Mouse (Mus musculus): ENCODE data around the gene Cdk14. TPM values are rescaled to one million over a fixed set of nuclear protein-coding genes. Genes with fewer than 3 reads are reported as not detected.

Cdk14 gene
- polyA plus RNA-seq, 1 experiment from 2014 or later: 10.8 TPM

DNA sequence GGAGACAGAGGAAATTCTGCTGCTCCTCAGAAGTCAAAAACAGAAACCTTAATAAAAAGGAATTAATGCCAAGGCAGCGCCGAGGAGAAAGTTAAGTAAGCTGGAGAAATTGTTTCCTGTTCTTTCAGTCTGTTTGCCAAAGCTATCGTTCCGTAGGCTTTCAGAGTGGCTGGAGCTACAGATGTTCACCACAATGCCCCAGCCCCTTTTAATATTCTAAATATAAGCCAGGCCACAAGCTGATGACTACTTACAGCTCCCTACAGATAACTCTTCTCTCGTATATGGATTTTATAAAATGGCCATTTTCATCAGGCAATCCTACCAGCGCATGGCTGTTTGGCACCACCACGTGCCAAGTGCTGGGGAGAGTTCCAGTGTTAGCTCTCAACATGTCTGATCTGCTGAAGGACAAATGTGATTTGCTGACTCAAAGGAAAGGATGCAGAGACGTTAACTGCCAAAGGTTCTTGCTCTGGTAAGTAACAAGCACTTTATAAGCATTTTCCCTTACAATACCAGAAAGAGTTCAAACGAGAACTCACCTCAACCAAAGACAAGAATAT lies 106.8 kb downstream of the Cdk14 start:
- H3K4me2 ChIP-seq: peak overlapping the region; percentile 26
- no peak overlapping the region for H3K9ac ChIP-seq
- H3K4me3 ChIP-seq: no peak overlapping the region
- peaks cover 5% of the 10 kb centered on the region; the same call in 1 of the 2 replicates for H3K9me3 ChIP-seq
- H3K27ac ChIP-seq (replicated peaks): peak overlapping the region; percentile 39; the same call in 1 of the 2 replicates
- peaks cover 17% of the 10 kb centered on the region for H3K4me1 ChIP-seq
- 41% methylated on average over 9 of the region's 9 CpGs for WGBS
- H3K27me3 ChIP-seq (replicated peaks): no peaks in the 10 kb centered on the region
- no peaks in the 10 kb centered on the region for H3K36me3 ChIP-seq
- no peak for ATAC-seq (ENCODE audit: extremely low read depth, insufficient number of reproducible peaks, low FRiP score, low TSS enrichment)

DNA sequence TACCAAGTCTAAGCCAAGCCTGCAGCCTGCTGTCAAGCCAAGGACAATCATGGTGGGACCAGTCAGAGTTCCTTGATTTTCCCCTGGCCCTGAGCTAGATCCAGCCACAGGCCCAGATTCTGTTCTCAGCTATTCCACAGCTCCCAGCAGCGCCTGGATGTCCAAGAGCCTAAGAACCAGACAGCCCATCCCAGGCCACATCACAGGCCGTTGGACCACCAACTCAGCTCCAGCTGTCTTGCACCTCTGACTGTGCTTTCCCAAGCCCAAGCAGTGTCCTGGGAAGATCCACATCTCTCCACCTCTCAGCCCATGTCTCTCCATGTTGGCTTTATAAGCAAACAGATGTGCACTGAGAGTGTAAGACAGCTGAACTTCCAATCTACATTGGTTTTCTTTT lies 114.8 kb downstream of the Cdk14 start:
- no peak overlapping the region for H3K27ac ChIP-seq (replicated peaks)
- no peak overlapping the region for H3K4me2 ChIP-seq
- no peak overlapping the region for H3K9ac ChIP-seq
- H3K9me3 ChIP-seq: peaks cover 5% of the 10 kb centered on the region; the same call in 1 of the 2 replicates
- no peak for ATAC-seq (ENCODE audit: extremely low read depth, insufficient number of reproducible peaks, low FRiP score, low TSS enrichment)
- H3K4me1 ChIP-seq: peaks cover 25% of the 10 kb centered on the region
- 86% methylated on average over 2 of the region's 2 CpGs for WGBS
- no peaks in the 10 kb centered on the region for H3K27me3 ChIP-seq (replicated peaks)
- no peaks in the 10 kb centered on the region for H3K36me3 ChIP-seq
- no peak overlapping the region for H3K4me3 ChIP-seq

DNA sequence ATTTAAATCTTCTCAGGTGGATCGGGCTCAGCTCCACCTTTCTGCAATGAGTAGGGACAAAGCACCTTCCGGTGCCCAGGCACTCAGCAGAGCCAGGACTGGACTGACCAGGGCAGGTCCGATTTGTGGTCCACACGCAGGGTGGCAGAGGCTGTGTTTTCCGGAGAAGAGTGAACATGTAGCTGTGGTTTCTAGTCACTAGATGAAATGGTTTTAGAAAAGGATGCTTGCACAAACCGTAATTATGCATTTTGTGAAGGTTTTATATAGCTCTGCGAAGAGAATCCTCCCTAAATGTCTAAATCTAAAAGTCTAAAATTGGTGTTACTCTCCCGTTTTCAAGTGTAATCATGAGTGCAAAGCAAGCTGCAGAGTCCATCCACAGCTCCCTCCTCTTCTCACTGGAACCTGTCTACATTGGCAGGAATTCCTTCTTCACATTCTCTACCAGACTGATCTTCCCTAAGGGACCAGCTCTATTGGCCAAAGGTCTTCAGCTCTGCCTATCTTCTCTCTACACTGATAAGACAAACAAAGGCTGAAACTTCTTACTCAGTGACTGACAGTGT lies 116.9 kb downstream of the Cdk14 start:
- Histone ChIP-seq H3K9me3 (no peaks in the 10 kb centered on the region), H3K36me3 (no peaks in the 10 kb centered on the region), H3K4me2 (no peak overlapping the region), H3K9ac (no peak overlapping the region), H3K4me1 (peaks cover 25% of the 10 kb centered on the region), H3K4me3 (no peak overlapping the region), H3K27ac (replicated peaks) (no peak overlapping the region), H3K27me3 (replicated peaks) (no peaks in the 10 kb centered on the region)
- no peak for ATAC-seq (ENCODE audit: extremely low read depth, insufficient number of reproducible peaks, low FRiP score, low TSS enrichment)
- 80% methylated on average over 8 of the region's 8 CpGs for WGBS

DNA sequence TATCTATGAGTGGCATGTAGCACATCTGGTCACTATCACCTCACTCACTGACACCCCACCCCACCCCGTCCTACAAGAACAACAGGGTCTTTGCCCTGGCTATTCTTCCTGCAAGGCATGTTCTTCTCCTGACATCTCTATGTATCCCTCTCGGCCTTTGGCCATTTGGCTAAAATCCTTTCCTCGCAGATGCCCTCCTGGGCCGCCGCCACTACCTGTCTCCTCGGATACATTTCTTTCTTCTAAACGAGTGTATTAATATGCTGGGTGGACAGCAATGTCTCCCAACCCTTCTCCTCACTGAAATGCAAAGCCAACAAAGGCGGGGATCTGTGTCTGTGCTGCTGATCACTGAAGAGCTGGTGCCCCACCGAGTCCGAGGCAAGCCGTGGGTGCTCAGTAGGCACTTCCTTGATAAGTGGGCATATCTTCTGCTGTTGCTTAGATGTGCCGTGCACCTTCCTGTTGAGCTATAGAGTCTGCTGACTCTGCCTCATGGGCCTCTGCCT lies 118.5 kb downstream of the Cdk14 start:
- no peaks in the 10 kb centered on the region for H3K9me3 ChIP-seq
- 0 out of 2 replicates have a peak overlapping the region, but pooled peaks have one; percentile 12 for H3K27ac ChIP-seq (replicated peaks)
- WGBS: 47% methylated on average over 12 of the region's 12 CpGs
- H3K4me1 ChIP-seq: peaks cover 25% of the 10 kb centered on the region
- H3K27me3 ChIP-seq (replicated peaks): no peaks in the 10 kb centered on the region
- H3K36me3 ChIP-seq: no peaks in the 10 kb centered on the region
- H3K4me2 ChIP-seq: no peak overlapping the region
- ATAC-seq (ENCODE audit: extremely low read depth, insufficient number of reproducible peaks, low FRiP score, low TSS enrichment): no peak
- peak overlapping the region; percentile 2; the same call in 1 of the 2 replicates for H3K9ac ChIP-seq
- H3K4me3 ChIP-seq: no peak overlapping the region

DNA sequence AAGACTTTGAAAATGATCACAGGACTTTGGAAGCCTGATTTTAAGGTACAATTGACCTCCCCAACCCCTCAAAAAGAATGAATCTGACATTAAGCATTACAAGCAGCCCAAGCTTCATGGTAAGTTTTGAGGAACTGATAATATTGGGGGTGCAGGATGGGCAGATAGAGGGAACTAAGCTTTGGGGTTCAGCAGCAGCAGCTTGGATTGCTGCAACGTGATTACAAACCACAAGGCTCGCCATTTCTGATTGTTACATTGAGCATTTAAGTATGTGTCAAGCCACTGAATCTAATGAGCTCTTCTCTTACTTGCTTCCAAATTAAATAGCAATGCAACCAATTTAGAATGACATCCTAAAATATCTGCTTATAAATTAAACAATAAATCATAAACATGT lies 119.1 kb downstream of the Cdk14 start:
- H3K36me3 ChIP-seq: no peaks in the 10 kb centered on the region
- H3K4me3 ChIP-seq: no peak overlapping the region
- ATAC-seq (ENCODE audit: extremely low read depth, insufficient number of reproducible peaks, low FRiP score, low TSS enrichment): no peak
- H3K4me1 ChIP-seq: peaks cover 25% of the 10 kb centered on the region
- no peak overlapping the region for H3K27ac ChIP-seq (replicated peaks)
- H3K9me3 ChIP-seq: no peaks in the 10 kb centered on the region
- 63% methylated on average over 2 of the region's 2 CpGs for WGBS
- H3K4me2 ChIP-seq: no peak overlapping the region
- no peak overlapping the region for H3K9ac ChIP-seq
- H3K27me3 ChIP-seq (replicated peaks): no peaks in the 10 kb centered on the region

DNA sequence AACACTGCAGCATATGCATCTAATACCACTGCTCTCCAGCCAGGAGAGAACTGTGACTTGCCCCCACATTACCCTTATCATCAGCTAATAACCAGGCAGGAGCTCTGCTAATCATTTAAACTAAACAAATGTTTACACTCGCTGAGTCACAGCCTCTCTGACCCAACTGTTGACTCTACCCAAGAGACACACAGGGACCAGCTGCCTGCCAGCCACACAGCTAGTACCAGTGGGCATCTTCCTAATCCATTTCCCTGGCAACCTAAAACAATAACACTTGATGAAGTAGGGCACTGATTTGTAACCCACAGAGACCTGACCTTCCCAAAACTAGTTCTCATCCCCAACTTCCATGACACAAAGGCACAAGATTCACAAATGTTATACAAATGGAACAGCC lies 119.8 kb downstream of the Cdk14 start:
- WGBS: 68% methylated on average over 1 of the region's 1 CpGs
- Histone ChIP-seq H3K9me3 (no peaks in the 10 kb centered on the region), H3K27me3 (replicated peaks) (no peaks in the 10 kb centered on the region), H3K27ac (replicated peaks) (no peak overlapping the region), H3K4me3 (no peak overlapping the region), H3K4me2 (no peak overlapping the region), H3K36me3 (no peaks in the 10 kb centered on the region), H3K4me1 (peaks cover 25% of the 10 kb centered on the region), H3K9ac (no peak overlapping the region)
- ATAC-seq (ENCODE audit: extremely low read depth, insufficient number of reproducible peaks, low FRiP score, low TSS enrichment): no peak

DNA sequence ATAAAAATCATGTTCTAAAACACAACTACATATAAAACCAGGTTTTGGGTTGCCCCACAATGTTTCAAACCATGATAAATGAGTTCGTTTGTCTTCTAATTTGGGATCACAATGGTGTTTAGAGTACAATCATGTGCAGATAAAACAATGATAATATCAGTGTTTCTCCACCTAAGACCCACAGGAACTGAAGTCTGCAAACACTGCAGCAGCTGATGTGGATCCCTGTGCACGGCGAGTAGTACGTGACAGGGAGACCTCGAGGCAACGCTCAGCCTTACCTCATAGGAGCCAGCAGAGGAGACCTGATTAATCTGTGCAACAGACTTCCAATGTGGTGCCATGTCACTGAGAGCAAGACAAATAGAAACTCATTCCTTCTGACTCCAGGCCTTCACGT lies 122.9 kb downstream of the Cdk14 start:
- no peaks in the 10 kb centered on the region for H3K27me3 ChIP-seq (replicated peaks)
- no peaks in the 10 kb centered on the region for H3K9me3 ChIP-seq
- 60% methylated on average over 7 of the region's 7 CpGs for WGBS
- no peak overlapping the region for H3K9ac ChIP-seq
- no peak for ATAC-seq (ENCODE audit: extremely low read depth, insufficient number of reproducible peaks, low FRiP score, low TSS enrichment)
- H3K4me1 ChIP-seq: peaks cover 20% of the 10 kb centered on the region
- H3K27ac ChIP-seq (replicated peaks): no peak overlapping the region
- H3K4me3 ChIP-seq: no peak overlapping the region
- no peak overlapping the region for H3K4me2 ChIP-seq
- no peaks in the 10 kb centered on the region for H3K36me3 ChIP-seq

DNA sequence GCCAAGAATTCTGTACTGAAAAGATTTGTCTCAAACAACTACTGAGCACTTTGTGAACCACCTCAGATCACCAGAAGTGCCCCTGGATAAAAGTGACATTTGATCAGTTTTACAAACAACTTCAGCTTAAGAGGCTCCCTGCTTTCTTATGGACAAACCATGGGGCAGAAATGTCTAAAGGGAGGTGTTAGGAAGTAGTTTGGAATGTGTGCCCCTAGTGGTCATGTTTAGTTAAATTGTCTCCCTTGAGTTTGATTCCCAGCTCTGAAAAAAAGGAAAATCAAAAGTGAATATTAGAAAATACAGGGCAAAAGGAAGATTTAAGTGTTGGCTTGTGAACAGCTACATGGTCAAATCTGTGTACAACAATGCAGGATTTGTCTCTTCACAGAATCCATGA lies 123.3 kb downstream of the Cdk14 start:
- Histone ChIP-seq H3K4me1 (peaks cover 16% of the 10 kb centered on the region), H3K4me2 (no peak overlapping the region), H3K4me3 (no peak overlapping the region), H3K9me3 (no peaks in the 10 kb centered on the region), H3K9ac (no peak overlapping the region), H3K27ac (replicated peaks) (no peak overlapping the region), H3K27me3 (replicated peaks) (no peaks in the 10 kb centered on the region), H3K36me3 (no peaks in the 10 kb centered on the region)
- ATAC-seq (ENCODE audit: extremely low read depth, insufficient number of reproducible peaks, low FRiP score, low TSS enrichment): no peak

DNA sequence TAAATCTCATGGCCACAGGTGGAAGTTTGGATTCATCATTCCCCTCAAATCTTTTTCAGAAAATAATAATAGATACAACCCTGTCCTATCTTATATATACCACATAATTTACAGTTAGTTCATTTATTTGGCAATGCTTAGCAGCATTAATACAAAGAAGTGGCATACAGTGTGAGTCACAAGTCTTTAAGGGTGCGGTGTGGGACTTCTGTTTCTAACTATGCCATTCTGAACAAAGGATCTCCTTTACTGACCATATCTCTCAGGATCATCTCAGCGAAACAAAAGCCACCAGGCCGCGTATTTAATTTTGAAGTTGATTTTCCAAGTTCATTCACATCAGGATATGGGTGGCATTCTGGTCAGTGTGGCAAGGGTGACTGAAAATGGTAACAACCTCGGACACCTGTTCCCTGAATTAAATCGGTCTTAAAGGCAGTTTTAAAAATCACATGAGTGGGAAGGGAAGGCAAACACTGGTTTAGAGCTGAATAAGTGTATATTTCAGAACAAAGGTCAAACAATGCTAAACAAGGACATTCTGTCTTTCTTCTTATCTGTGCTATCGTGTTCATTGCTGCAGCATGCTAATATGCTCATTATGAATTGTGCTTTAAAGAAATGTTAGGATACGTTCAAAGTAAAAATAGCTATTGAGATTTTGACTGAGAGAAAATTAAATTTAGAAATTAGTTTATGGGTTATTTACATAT lies 127.1 kb downstream of the Cdk14 start:
- no peak overlapping the region for H3K4me3 ChIP-seq
- peaks cover 24% of the 10 kb centered on the region for H3K4me1 ChIP-seq
- no peak overlapping the region for H3K27ac ChIP-seq (replicated peaks)
- no peak overlapping the region for H3K4me2 ChIP-seq
- no peaks in the 10 kb centered on the region for H3K27me3 ChIP-seq (replicated peaks)
- 83% methylated on average over 8 of the region's 8 CpGs for WGBS
- no peak overlapping the region for H3K9ac ChIP-seq
- ATAC-seq (ENCODE audit: extremely low read depth, insufficient number of reproducible peaks, low FRiP score, low TSS enrichment): no peak
- H3K9me3 ChIP-seq: no peaks in the 10 kb centered on the region
- no peaks in the 10 kb centered on the region for H3K36me3 ChIP-seq

DNA sequence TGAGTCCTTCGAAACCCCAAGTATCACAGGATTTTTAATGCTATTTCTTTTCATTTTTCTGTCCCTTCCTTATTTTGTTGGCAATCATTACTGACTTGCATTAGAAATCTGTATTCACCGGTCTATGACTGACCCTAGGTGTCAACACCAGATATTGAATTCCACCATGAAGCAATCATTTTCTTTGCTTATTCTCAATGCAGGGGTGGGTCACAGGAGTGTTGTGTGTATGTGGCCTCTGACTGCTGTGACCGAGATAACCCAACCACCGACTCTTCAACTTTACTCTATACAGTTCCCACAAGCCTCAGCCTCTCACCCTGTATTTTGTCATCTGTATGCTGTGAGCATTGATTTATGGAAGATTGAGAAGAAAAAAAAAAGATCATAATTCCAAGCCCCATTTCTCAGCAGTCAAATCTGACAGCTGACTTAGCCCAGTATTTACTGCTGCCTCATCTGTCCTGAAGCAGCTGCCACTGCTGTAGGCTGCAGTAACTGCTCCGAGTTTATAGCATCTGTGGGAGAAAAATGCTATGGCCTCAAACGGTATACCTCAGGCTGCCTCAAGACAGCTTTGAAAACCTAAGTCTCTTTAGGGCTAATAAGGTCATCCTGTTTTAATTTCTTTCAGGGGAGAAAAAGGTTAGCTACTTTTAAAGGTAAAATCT lies 128.7 kb downstream of the Cdk14 start:
- no peaks in the 10 kb centered on the region for H3K9me3 ChIP-seq
- no peak overlapping the region for H3K4me3 ChIP-seq
- H3K36me3 ChIP-seq: no peaks in the 10 kb centered on the region
- H3K27ac ChIP-seq (replicated peaks): no peak overlapping the region
- no peak overlapping the region for H3K4me2 ChIP-seq
- no peaks in the 10 kb centered on the region for H3K27me3 ChIP-seq (replicated peaks)
- H3K9ac ChIP-seq: no peak overlapping the region
- 67% methylated on average over 6 of the region's 6 CpGs for WGBS
- peaks cover 24% of the 10 kb centered on the region for H3K4me1 ChIP-seq
- no peak for ATAC-seq (ENCODE audit: extremely low read depth, insufficient number of reproducible peaks, low FRiP score, low TSS enrichment)

DNA sequence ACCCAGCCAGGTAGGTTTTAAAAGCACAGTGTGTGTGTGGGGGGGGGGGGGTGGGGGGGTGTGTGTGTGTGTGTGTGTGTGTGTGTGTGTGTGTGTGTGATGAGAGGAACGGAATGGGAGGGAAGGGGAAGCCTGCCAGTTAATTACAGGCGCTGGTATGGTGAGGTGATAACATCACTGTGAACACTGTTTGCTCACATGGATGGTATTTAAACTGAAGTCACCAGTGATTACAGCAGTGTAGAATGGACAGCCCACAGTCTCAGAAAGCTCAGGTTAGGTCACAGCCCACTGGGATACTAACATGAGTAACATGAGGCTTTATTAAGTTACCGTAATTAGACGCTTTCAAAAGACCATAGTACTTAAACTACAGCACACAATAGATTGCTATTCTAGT lies 129.4 kb downstream of the Cdk14 start:
- Histone ChIP-seq H3K36me3 (no peaks in the 10 kb centered on the region), H3K4me3 (no peak overlapping the region), H3K27ac (replicated peaks) (peak overlapping the region; percentile 53), H3K4me2 (0 out of 2 replicates have a peak overlapping the region, but pooled peaks have one; percentile 3), H3K9me3 (no peaks in the 10 kb centered on the region), H3K4me1 (peaks cover 29% of the 10 kb centered on the region), H3K27me3 (replicated peaks) (no peaks in the 10 kb centered on the region), H3K9ac (no peak overlapping the region)
- ATAC-seq (ENCODE audit: extremely low read depth, insufficient number of reproducible peaks, low FRiP score, low TSS enrichment): no peak
- 51% methylated on average over 3 of the region's 4 CpGs for WGBS

All from heart, embryonic 13.5 days (tissue).